Mouse (Mus musculus): ENCODE data around the gene Cdkn2b. TPM values are rescaled to one million over a fixed set of nuclear protein-coding genes. Genes with fewer than 3 reads are reported as not detected.

Gene Cdkn2b
- total RNA-seq, 2 experiments from 2014 or later = 2.6 to 2.9 TPM

GRCm38 (mm10) chr4:89294486-89295440, 16.1 kb downstream of the Cdkn2b start, which contains the start of gene Cdkn2a:
Cdkn2a (minus strand) TSS chr4:89294653.
- intact Hi-C loops (cut with DNase I) = loop anchor here (5.0 kb wide), 1 partner anchor 228 kb away; no protein-coding TSS in a partner anchor

GRCm38 (mm10) chr4:89294091-89294485, 16.8 kb downstream of the Cdkn2b start:
- intact Hi-C loops (cut with DNase I) = loop anchor here (5.0 kb wide), 1 partner anchor 228 kb away; no protein-coding TSS in a partner anchor
- peak in 1 of 2 experiments; percentile 27 for DNase-seq (ENCODE audit: extremely low spot score in 1 of 2, low spot score in 2 of 2)

More at GRCm38 (mm10) chr4:89294486-89295440, 16.1 kb downstream of the Cdkn2b start, which contains the start of gene Cdkn2a:
- DNase-seq (ENCODE audit: extremely low spot score in 1 of 2, low spot score in 2 of 2) = peak in 1 of 2 experiments; percentile 84

- intact Hi-C loops (cut with DNase I) = loop anchor here (5.0 kb wide), 1 partner anchor 229 kb away; no protein-coding TSS in a partner anchor
- DNase-seq (ENCODE audit: extremely low spot score in 1 of 2, low spot score in 2 of 2) = no peak
These were observed 17.3 kb downstream of the Cdkn2b start for GRCm38 (mm10) chr4:89293516-89293915.

- intact Hi-C loops (cut with DNase I) = no loop called here
- no peak for DNase-seq (ENCODE audit: extremely low spot score in 1 of 2, low spot score in 2 of 2)
These were observed 21.8 kb downstream of the Cdkn2b start for GRCm38 (mm10) chr4:89289028-89289427.

- DNase-seq (ENCODE audit: extremely low spot score in 1 of 2, low spot score in 2 of 2) = no peak
- intact Hi-C loops (cut with DNase I) = no loop called here
These were observed 24.3 kb downstream of the Cdkn2b start for GRCm38 (mm10) chr4:89286566-89286965.

- intact Hi-C loops (cut with DNase I) = no loop called here
- no peak for DNase-seq (ENCODE audit: extremely low spot score in 1 of 2, low spot score in 2 of 2)
These were observed 25.2 kb downstream of the Cdkn2b start for GRCm38 (mm10) chr4:89285688-89286087.

GRCm38 (mm10) chr4:89282661-89283060, 28.2 kb downstream of the Cdkn2b start:
- intact Hi-C loops (cut with DNase I) = no loop called here
- no peak for DNase-seq (ENCODE audit: extremely low spot score in 1 of 2, low spot score in 2 of 2)

GRCm38 (mm10) chr4:89282036-89282566, 28.7 kb downstream of the Cdkn2b start:
- peak in 1 of 2 experiments; percentile 29 for DNase-seq (ENCODE audit: extremely low spot score in 1 of 2, low spot score in 2 of 2)
- intact Hi-C loops (cut with DNase I) = no loop called here

- intact Hi-C loops (cut with DNase I) = no loop called here
- no peak for DNase-seq (ENCODE audit: extremely low spot score in 1 of 2, low spot score in 2 of 2)
These were observed 29.6 kb downstream of the Cdkn2b start for GRCm38 (mm10) chr4:89281236-89281635.

GRCm38 (mm10) chr4:89279641-89280040, 31.2 kb downstream of the Cdkn2b start:
- intact Hi-C loops (cut with DNase I) = no loop called here

GRCm38 (mm10) chr4:89277381-89277940, 33.4 kb downstream of the Cdkn2b start:
- intact Hi-C loops (cut with DNase I) = no loop called here
- no peak for DNase-seq (ENCODE audit: extremely low spot score in 1 of 2, low spot score in 2 of 2)

More at GRCm38 (mm10) chr4:89279641-89280040, 31.2 kb downstream of the Cdkn2b start:
- no peak for DNase-seq (ENCODE audit: extremely low spot score in 1 of 2, low spot score in 2 of 2)

GRCm38 (mm10) chr4:89276669-89277219, 34.1 kb downstream of the Cdkn2b start:
- intact Hi-C loops (cut with DNase I) = no loop called here
- peak in 1 of 2 experiments; percentile 14 for DNase-seq (ENCODE audit: extremely low spot score in 1 of 2, low spot score in 2 of 2)

- DNase-seq (ENCODE audit: extremely low spot score in 1 of 2, low spot score in 2 of 2) = no peak
- intact Hi-C loops (cut with DNase I) = no loop called here
These were observed 34.8 kb downstream of the Cdkn2b start for GRCm38 (mm10) chr4:89275811-89276584.

- intact Hi-C loops (cut with DNase I) = no loop called here
- DNase-seq (ENCODE audit: extremely low spot score in 1 of 2, low spot score in 2 of 2) = peak in 1 of 2 experiments; percentile 14
These were observed 35.9 kb downstream of the Cdkn2b start for GRCm38 (mm10) chr4:89274829-89275548.

GRCm38 (mm10) chr4:89274006-89274405, 36.8 kb downstream of the Cdkn2b start:
- DNase-seq (ENCODE audit: extremely low spot score in 1 of 2, low spot score in 2 of 2) = no peak
- intact Hi-C loops (cut with DNase I) = no loop called here

- no peak for DNase-seq (ENCODE audit: extremely low spot score in 1 of 2, low spot score in 2 of 2)
- intact Hi-C loops (cut with DNase I) = no loop called here
These were observed 37.3 kb downstream of the Cdkn2b start for GRCm38 (mm10) chr4:89273585-89273984.

- intact Hi-C loops (cut with DNase I) = no loop called here
- no peak for DNase-seq (ENCODE audit: extremely low spot score in 1 of 2, low spot score in 2 of 2)
These were observed 37.8 kb downstream of the Cdkn2b start for GRCm38 (mm10) chr4:89272961-89273540.

Measured in left cerebral cortex, postnatal 10 days (tissue).